Mouse (Mus musculus) Patski (cell line): ENCODE measurements around the gene Sptbn2. TPM values are rescaled to one million over a fixed set of nuclear protein-coding genes. Genes with fewer than 3 reads are reported as not detected.

Experiments used
- ATAC-seq: fragments of 100-300 bp; one replicate; pipeline ENCODE4 v1.8.0; 2021
- CTCF ChIA-PET: fragments of 350-600 bp; sonication (Branson Sonifier 250); formaldehyde crosslinking; loops from one replicate; lab custom pipeline; 2022; ENCODE audit warnings: inconsistent platforms; lab: Charles Lee
- POLR2A ChIA-PET: fragments of 350-600 bp; sonication (Branson Sonifier 250); formaldehyde crosslinking; loops from one replicate; lab custom pipeline; 2022; ENCODE audit warnings: antibody characterized with exemption, inconsistent platforms; lab: Charles Lee
- DNase-seq: peaks from one replicate; pipeline ENCODE4 v3.0.0-alpha.2; 2011; ENCODE audit warnings: low read depth, low spot score
- H3K27me3 ChIP-seq: fragments of 371-371 bp; one replicate; pipeline ENCODE4 v1.5.1; 2021
- CTCF ChIP-seq: fragments of 100-300 bp; IDR thresholded peaks from one replicate; pipeline ENCODE4 v1.5.1; 2021
- in situ Hi-C: fragments of 300-500 bp; cut with MboI; formaldehyde crosslinking; loops from 3 replicates; pipeline ENCODE4 v1.11.1; 2018; ENCODE audit warnings: low pct_unique_long_range_greater_than_20kb, mixed read lengths
- polyA plus RNA-seq: library from polyadenylated mRNA; unstranded; gene quantifications from one replicate; pipeline ENCODE4 v1.2.3, GENCODE M21; 2021

The Sptbn2 gene
- polyA plus RNA-seq, 1 experiment from 2014 or later: 1.0 TPM

DNA sequence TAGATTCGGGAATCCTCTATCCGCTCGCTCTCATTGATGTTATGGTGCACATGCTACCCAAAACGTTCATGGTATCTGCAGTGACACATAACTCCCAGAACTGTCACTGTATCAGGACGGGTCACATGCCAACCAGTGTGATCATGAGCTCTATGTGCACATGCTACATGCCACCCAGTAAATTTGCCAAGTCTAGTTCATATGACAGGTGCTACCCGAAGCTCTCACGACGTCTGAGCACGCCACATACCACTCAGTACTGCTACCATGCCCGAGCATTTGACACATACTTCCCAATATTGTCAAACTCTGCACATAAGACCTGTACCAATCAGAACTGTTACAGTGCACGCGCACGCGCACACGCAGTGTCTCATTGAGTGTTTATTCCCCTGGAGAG is 9.1 kb downstream of the Sptbn2 start:
- DNase-seq: no peak
- TF ChIP-seq CTCF: no peak
- no peaks in the 10 kb centered on the region for H3K27me3 ChIP-seq
- no peak for ATAC-seq
- POLR2A ChIA-PET: no interaction called here
- CTCF ChIA-PET: interaction anchor here (1.7 kb wide), 1 partner anchor 9 kb away, joined by 4 read pairs; the partner anchor contains the start of gene Sptbn2
- in situ Hi-C loops: no loop called here

DNA sequence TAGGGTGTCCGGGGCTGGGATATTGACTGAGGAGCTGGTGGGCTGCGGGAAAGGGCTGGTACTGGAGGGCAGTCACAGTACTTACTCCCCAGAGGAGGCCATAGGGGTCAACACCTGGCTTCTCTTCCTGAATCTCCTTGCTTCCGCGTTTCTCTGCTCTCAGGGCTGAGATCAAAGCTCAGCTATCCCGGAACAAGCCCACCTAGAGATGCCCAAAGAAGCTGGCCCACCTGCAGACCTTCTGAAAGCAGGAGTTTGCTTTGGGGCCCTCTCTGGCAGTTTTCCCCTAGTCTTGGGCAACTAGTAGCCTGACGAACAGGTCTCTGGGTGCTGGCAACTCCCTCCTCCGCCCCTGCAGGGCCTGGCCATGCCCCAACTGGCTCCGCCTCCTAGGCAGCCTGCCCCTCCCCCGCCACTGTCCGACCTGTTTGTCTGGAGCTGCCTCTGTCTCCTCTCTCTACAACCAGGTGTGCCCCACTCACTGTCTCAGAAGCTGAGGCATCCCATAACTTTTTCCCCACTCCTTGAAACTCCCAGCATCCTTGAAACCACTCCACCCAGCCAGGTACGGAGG is 9.8 kb downstream of the Sptbn2 start:
- ATAC-seq (no peak), DNase-seq (no peak)
- CTCF ChIA-PET: interaction anchor here (1.7 kb wide), 1 partner anchor 10 kb away, joined by 4 read pairs; the partner anchor contains the start of gene Sptbn2
- POLR2A ChIA-PET: no interaction called here
- no peaks in the 10 kb centered on the region for H3K27me3 ChIP-seq
- in situ Hi-C loops: no loop called here
- no peak for TF ChIP-seq CTCF

DNA sequence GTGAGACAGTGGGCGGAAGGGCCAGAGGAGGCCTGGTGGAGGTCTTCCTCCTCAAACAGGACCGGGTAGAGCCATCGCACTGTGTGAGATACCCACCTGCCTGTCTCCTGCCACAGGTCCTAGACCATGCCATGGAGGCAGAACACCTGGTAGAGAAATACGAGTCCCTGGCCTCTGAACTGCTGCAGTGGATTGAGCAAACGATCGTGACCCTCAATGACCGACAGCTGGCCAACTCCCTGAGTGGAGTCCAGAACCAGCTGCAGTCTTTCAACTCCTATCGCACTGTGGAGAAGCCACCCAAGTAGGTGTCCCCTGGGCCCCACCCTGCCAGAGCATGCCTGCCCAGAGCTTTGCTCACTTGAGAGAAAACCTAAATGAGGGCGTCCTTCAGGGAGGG is 18.2 kb downstream of the Sptbn2 start:
- ChIA-PET CTCF (interaction anchor here (1.5 kb wide), 1 partner anchor 13 kb away, joined by 3 read pairs; no protein-coding TSS in a partner anchor), POLR2A (no interaction called here)
- no peak for ATAC-seq
- in situ Hi-C loops: no loop called here
- DNase-seq: no peak
- H3K27me3 ChIP-seq: no peaks in the 10 kb centered on the region
- TF ChIP-seq CTCF: no peak

DNA sequence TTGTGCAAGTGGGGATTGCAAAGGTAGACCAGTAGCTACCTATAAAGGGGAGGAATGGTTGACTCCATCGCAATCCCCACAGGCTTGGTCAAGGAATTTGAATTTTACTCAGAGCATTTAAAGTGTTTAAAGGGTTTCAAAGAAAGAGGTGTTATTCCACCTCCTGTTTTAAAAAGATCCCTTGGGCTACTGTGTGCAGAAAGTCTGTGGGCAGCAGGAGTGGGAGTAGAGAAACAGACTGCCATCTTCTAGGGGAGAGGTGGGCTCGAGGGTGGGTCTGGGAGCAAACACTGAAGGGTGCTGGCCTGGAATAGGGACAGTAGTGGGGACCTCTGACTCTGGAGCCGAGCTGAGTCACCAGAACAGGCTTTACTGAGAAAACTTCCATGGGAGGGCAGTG is 22.1 kb downstream of the Sptbn2 start:
- DNase-seq (no peak), ATAC-seq (no peak)
- no peaks in the 10 kb centered on the region for H3K27me3 ChIP-seq
- in situ Hi-C loops: no loop called here
- no peak for TF ChIP-seq CTCF
- CTCF ChIA-PET: no interaction called here
- POLR2A ChIA-PET: no interaction called here

DNA sequence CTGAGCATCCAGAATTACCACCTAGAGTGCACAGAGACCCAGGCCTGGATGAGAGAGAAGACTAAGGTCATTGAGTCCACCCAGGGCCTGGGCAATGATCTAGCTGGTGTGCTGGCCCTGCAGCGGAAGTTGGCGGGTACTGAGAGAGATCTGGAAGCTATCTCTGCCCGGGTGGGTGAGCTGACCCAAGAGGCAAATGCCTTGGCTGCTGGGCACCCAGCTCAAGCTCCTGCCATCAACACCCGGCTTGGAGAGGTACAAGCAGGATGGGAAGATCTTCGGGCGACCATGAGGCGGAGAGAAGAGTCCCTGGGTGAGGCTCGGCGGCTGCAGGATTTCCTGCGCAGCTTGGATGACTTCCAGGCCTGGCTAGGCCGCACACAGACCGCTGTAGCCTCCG is 26.9 kb downstream of the Sptbn2 start:
- DNase-seq: no peak
- no peaks in the 10 kb centered on the region for H3K27me3 ChIP-seq
- ChIA-PET POLR2A (no interaction called here), CTCF (interaction anchor here (0.7 kb wide), 1 partner anchor 90 kb away, joined by 3 read pairs; no protein-coding TSS in a partner anchor)
- ATAC-seq: no peak
- in situ Hi-C loops: no loop called here
- no peak for TF ChIP-seq CTCF

DNA sequence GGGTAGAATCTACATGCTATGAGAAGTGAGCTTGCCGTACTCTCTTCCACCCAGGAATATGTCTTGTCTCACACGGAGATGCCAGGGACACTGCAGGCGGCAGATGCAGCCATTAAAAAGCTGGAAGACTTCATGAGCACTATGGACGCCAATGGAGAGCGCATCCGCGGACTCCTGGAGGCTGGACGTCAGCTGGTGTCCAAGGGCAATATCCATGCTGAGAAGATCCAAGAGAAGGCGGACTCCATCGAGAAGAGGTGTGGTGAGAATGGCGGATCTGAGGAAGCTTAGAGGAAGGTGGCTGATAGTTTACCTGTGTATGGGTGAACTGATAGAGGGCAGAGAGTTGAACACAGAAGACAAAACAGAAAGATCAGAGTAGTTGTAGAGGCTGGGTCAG is 28.1 kb downstream of the Sptbn2 start:
- POLR2A ChIA-PET: no interaction called here
- DNase-seq (no peak), ATAC-seq (no peak)
- no peak for TF ChIP-seq CTCF
- in situ Hi-C loops: no loop called here
- CTCF ChIA-PET: interaction anchor here (1.4 kb wide), 1 partner anchor 9 kb away, joined by 5 read pairs; no protein-coding TSS in a partner anchor
- no peaks in the 10 kb centered on the region for H3K27me3 ChIP-seq

DNA sequence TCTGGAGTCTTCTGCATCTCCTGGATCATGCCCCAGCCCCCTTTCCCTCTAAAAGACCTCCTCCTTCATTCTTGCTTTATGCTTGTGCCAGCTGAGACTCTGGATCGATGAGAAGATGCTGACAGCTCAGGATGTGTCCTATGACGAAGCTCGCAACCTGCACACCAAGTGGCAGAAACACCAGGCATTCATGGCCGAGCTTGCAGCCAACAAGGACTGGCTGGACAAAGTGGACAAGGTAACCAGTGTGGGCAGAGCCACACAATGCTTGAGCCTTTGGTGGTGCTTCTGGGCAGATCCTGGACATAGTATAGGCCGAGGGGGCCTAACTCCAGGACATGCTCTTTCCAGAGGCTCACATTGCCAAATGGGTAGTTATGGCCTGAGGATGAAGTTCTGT is 28.8 kb downstream of the Sptbn2 start:
- in situ Hi-C loops: loop anchor here (5.0 kb wide), 2 partner anchors 107 to 242 kb away; partner anchors contain the start of gene 2010003K11Rik
- ChIA-PET CTCF (interaction anchor here (1.4 kb wide), 1 partner anchor 9 kb away, joined by 5 read pairs; no protein-coding TSS in a partner anchor), POLR2A (no interaction called here)
- no peaks in the 10 kb centered on the region for H3K27me3 ChIP-seq
- DNase-seq (no peak), ATAC-seq (no peak)
- no peak for TF ChIP-seq CTCF

DNA sequence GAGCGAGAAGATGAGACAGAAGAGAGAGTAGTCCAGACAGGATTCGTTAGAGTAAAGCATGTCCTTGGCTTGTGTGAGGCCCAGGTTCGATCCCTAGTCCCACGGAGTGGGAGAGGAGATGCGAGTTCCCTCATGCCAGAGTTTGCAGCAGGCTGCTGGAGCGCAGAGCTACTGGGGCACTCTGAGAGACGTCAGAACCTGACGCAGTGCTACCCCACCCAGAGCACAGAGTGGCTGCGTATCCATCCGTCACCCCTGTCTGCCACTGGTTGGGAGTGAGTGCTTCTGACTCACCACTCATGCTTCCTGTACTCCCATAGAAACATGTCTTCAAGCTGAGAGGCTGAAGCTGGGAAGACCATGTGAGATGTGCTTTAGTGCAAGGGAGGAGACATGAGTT is 30.5 kb downstream of the Sptbn2 start:
- TF ChIP-seq CTCF: no peak
- ChIA-PET CTCF (interaction anchor here (1.1 to 2.7 kb wide), 5 partner anchors 12 to 100 kb away, joined by 3 to 16 read pairs (median 3); no protein-coding TSS in a partner anchor), POLR2A (interaction anchor here (2.1 kb wide), 1 partner anchor 42 kb away, joined by 5 read pairs; the partner anchor contains the start of gene Gm960)
- no peak for DNase-seq
- H3K27me3 ChIP-seq: no peaks in the 10 kb centered on the region
- ATAC-seq: no peak
- in situ Hi-C loops: loop anchor here (5.0 kb wide), 2 partner anchors 109 to 244 kb away; partner anchors contain the start of gene 2010003K11Rik

DNA sequence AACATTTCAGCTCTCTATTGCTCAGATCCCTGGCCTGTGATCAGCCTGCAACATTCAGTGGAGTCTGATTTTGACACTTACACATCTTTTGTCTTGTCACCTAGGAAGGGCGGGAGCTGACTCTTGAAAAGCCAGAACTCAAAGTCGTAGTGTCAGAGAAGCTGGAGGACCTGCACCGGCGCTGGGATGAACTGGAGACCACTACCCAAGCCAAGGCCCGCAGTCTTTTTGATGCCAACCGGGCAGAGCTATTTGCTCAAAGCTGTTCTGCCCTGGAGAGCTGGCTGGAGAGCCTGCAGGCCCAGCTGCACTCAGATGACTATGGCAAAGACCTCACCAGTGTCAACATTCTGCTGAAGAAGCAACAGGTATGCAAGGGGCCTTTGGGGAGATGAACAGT is 31.3 kb downstream of the Sptbn2 start:
- in situ Hi-C loops: loop anchor here (5.0 kb wide), 2 partner anchors 110 to 245 kb away; partner anchors contain the start of gene 2010003K11Rik
- CTCF ChIA-PET: interaction anchor here (1.1 to 3.5 kb wide), 9 partner anchors 11 to 114 kb away, joined by 3 to 25 read pairs (median 7); no protein-coding TSS in a partner anchor
- DNase-seq: no peak
- H3K27me3 ChIP-seq: no peaks in the 10 kb centered on the region
- TF ChIP-seq CTCF: no peak
- no peak for ATAC-seq
- POLR2A ChIA-PET: interaction anchor here (1.2 to 2.1 kb wide), 2 partner anchors 9 to 43 kb away, joined by 3 to 5 read pairs; partner anchors contain the start of gene Gm960

DNA sequence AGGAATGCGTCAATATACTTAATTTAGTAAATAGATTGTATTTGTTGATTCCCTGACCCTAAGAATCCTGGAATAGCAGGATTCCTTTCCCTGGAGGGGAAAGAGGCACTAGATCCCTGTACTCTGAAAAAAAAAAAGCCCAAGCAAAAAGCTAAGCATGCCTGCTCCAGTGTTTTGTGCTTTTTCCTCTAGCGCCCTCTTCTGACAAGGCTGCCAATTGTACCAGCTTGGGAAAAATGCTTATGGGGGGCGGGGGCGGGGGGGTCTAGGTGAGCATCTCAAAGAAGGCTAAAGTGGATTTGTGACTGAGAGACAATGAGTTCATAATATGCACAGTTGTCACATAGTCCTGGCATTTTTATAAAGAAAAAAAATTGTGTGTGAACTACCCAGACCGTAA is 32.6 kb downstream of the Sptbn2 start:
- in situ Hi-C loops: loop anchor here (5.0 kb wide), 2 partner anchors 111 to 246 kb away; partner anchors contain the start of gene 2010003K11Rik
- no peaks in the 10 kb centered on the region for H3K27me3 ChIP-seq
- ATAC-seq (no peak), DNase-seq (no peak)
- ChIA-PET POLR2A (interaction anchor here (0.7 to 2.1 kb wide), 3 partner anchors 12 to 123 kb away, joined by 3 to 6 read pairs (median 5); partner anchors contain the start of gene Gm960), CTCF (interaction anchor here (0.9 to 3.5 kb wide), 9 partner anchors 10 to 245 kb away, joined by 3 to 25 read pairs (median 7); partner anchors contain the start of gene 2010003K11Rik)
- TF ChIP-seq CTCF: no peak
